In genomic region chr14:19974978-19975493, GRCm38 (mm10) we compare ENCODE assay signal across 8 mouse cellular contexts. TPM values are rescaled to one million over a fixed set of nuclear protein-coding genes. Genes with fewer than 3 reads are reported as not detected.
DNase-seq lines count a peak whose midpoint lies in the region; ATAC-seq and TF ChIP-seq lines count a peak whose summit lies in the region.

No protein-coding gene starts in this region.

- H3K4me2 ChIP-seq in kidney, embryonic 14.5 days (replicated peaks; ENCODE audit: low read depth, low read length) = peak overlapping the region; percentile 45
- peak overlapping the region; percentile 54 for H3K4me2 ChIP-seq in forebrain, embryonic 12.5 days
- peak overlapping the region; percentile 30 for H3K4me2 ChIP-seq in intestine, postnatal 0 days (replicated peaks; ENCODE audit: low read depth)
- H3K4me2 ChIP-seq in midbrain, postnatal 0 days (ENCODE audit: low read depth, low read length, poor library complexity, severe bottlenecking) = peak overlapping the region; percentile 57

- no peak overlapping the region for H3K27ac ChIP-seq in kidney, embryonic 14.5 days (ENCODE audit: low read depth, low read length)
- peak overlapping the region; percentile 87 for H3K27ac ChIP-seq in forebrain, embryonic 12.5 days
- H3K27ac ChIP-seq in intestine, postnatal 0 days (ENCODE audit: low read depth, low read length) = no peak overlapping the region
- peak overlapping the region; percentile 62 for H3K27ac ChIP-seq in midbrain, postnatal 0 days (ENCODE audit: low read depth, low read length)

- peak overlapping the region; percentile 35; the same call in 1 of the 2 replicates for H3K9ac ChIP-seq in kidney, embryonic 14.5 days (ENCODE audit: low read depth, low read length)
- H3K9ac ChIP-seq in forebrain, embryonic 12.5 days = peak overlapping the region; percentile 50
- peak overlapping the region; percentile 11; the same call in 1 of the 2 replicates for H3K9ac ChIP-seq in intestine, postnatal 0 days (ENCODE audit: low read depth, low read length)
- H3K9ac ChIP-seq in midbrain, postnatal 0 days (replicated peaks; ENCODE audit: low read length, poor library complexity, severe bottlenecking) = peak overlapping the region; percentile 56

- peak overlapping the region; percentile 21; the same call in 1 of the 2 replicates for H3K4me3 ChIP-seq in kidney, embryonic 14.5 days (ENCODE audit: low read length)
- H3K4me3 ChIP-seq in forebrain, embryonic 12.5 days (replicated peaks) = peak overlapping the region; percentile 41
- peak overlapping the region; percentile 7; the same call in 1 of the 2 replicates for H3K4me3 ChIP-seq in intestine, postnatal 0 days (ENCODE audit: low read depth, low read length)
- H3K4me3 ChIP-seq in midbrain, postnatal 0 days (ENCODE audit: low read depth, low read length) = peak overlapping the region; percentile 58

- WGBS in kidney, embryonic 14.5 days = 37% methylated on average over 11 of the region's 11 CpGs
- 20% methylated on average over 11 of the region's 11 CpGs for WGBS in forebrain, embryonic 12.5 days
- 56% methylated on average over 11 of the region's 11 CpGs for WGBS in intestine, postnatal 0 days
- WGBS in midbrain, postnatal 0 days = 7% methylated on average over 11 of the region's 11 CpGs

- H3K9me3 ChIP-seq in kidney, embryonic 14.5 days (ENCODE audit: control insufficient read depth, low read length) = no peaks in the 10 kb centered on the region
- H3K9me3 ChIP-seq in forebrain, embryonic 12.5 days = no peaks in the 10 kb centered on the region
- no peaks in the 10 kb centered on the region for H3K9me3 ChIP-seq in intestine, postnatal 0 days (ENCODE audit: control insufficient read depth)
- no peaks in the 10 kb centered on the region for H3K9me3 ChIP-seq in midbrain, postnatal 0 days (ENCODE audit: low read length)

- no peak for DNase-seq in kidney, adult 9 months
- DNase-seq in Muller cell, postnatal 12 days (ENCODE audit: inconsistent ontology term) = peak; percentile 16
- peak; percentile 76 for DNase-seq in midbrain, postnatal 0 days (ENCODE audit: low spot score)
- no peak for DNase-seq in ovary, postnatal 36 days (ENCODE audit: low spot score)
- DNase-seq in ovary, postnatal 14 days (ENCODE audit: low spot score) = no peak

- no peaks in the 10 kb centered on the region for H3K27me3 ChIP-seq in kidney, embryonic 14.5 days (ENCODE audit: control insufficient read depth, insufficient read depth, low read length)
- H3K27me3 ChIP-seq in forebrain, embryonic 12.5 days = no peaks in the 10 kb centered on the region
- no peaks in the 10 kb centered on the region for H3K27me3 ChIP-seq in intestine, postnatal 0 days (replicated peaks; ENCODE audit: control insufficient read depth, insufficient read depth, low read length)
- no peaks in the 10 kb centered on the region for H3K27me3 ChIP-seq in midbrain, postnatal 0 days (ENCODE audit: insufficient read depth, low read length)

- peaks cover 20% of the 10 kb centered on the region for H3K4me1 ChIP-seq in kidney, embryonic 14.5 days (ENCODE audit: control insufficient read depth, insufficient read depth, low read length)
- peaks cover 56% of the 10 kb centered on the region for H3K4me1 ChIP-seq in forebrain, embryonic 12.5 days
- H3K4me1 ChIP-seq in intestine, postnatal 0 days (replicated peaks; ENCODE audit: control insufficient read depth, insufficient read depth, low read length) = no peaks in the 10 kb centered on the region; the same call in 1 of the 2 replicates
- H3K4me1 ChIP-seq in midbrain, postnatal 0 days (ENCODE audit: insufficient read depth, low read length) = peaks cover 24% of the 10 kb centered on the region; the same call in 1 of the 2 replicates

- ATAC-seq in kidney, embryonic 14.5 days (ENCODE audit: low FRiP score, low TSS enrichment) = no peak
- peak; percentile 33; the same call in 1 of the 2 replicates for ATAC-seq in forebrain, embryonic 12.5 days (ENCODE audit: low FRiP score)
- no peak for ATAC-seq in intestine, postnatal 0 days
- no peak for ATAC-seq in midbrain, postnatal 0 days (ENCODE audit: low FRiP score)

- no peak for TF ChIP-seq CTCF in intestine, postnatal 0 days (IDR thresholded peaks at IDR 0.05; ENCODE audit: low read depth)
- TF ChIP-seq CTCF in midbrain, postnatal 0 days (IDR thresholded peaks at IDR 0.05) = no peak

- no peaks in the 10 kb centered on the region for H3K36me3 ChIP-seq in kidney, embryonic 14.5 days (ENCODE audit: control insufficient read depth, insufficient read depth, low read length)
- no peaks in the 10 kb centered on the region; the same call in 1 of the 2 replicates for H3K36me3 ChIP-seq in forebrain, embryonic 12.5 days (replicated peaks)
- H3K36me3 ChIP-seq in intestine, postnatal 0 days (ENCODE audit: control insufficient read depth, insufficient read depth) = no peaks in the 10 kb centered on the region
- H3K36me3 ChIP-seq in midbrain, postnatal 0 days (ENCODE audit: insufficient read depth, low read length) = no peaks in the 10 kb centered on the region

RNA-seq across cellular contexts. Expression of gene Gng2, which starts 2.4 kb away (rescaled TPM):
- polyA plus RNA-seq in kidney, embryonic 14.5 days (2014; fragmentation: Nextera tagmentation; extraction: Ambion mirVana) = 51.5 and 52.9 TPM in 2 replicates
- 187 and 202 TPM in 2 replicates for polyA plus RNA-seq in forebrain, embryonic 12.5 days (2016; fragmentation: Nextera tagmentation; extraction: Ambion mirVana)
- 22.2 and 22.6 TPM in 2 replicates for polyA plus RNA-seq in intestine, postnatal 0 days (2015; fragmentation: Nextera tagmentation; extraction: Ambion mirVana)
- total RNA-seq in midbrain, postnatal 0 days (2014; rRNA removed) = 419 and 439 TPM in 2 replicates
- 344 and 374 TPM in 2 replicates for polyA plus RNA-seq in midbrain, postnatal 0 days (2015; fragmentation: Nextera tagmentation; extraction: Ambion mirVana)

Comparison
In these comparisons a context has a peak if more than half of its experiments do, and no peak if none do; other contexts are left out.
1. H3K27ac ChIP-seq: peak in forebrain, embryonic 12.5 days (single experiment) and midbrain, postnatal 0 days (single experiment); none in kidney, embryonic 14.5 days (single experiment) and intestine, postnatal 0 days (single experiment).
2. H3K4me3 ChIP-seq: peak in every context shown above with its lines; median percentile 58 in midbrain, postnatal 0 days; 41 in forebrain, embryonic 12.5 days; 21 in kidney, embryonic 14.5 days; 7 in intestine, postnatal 0 days.
3. DNase-seq: peak in Muller cell, postnatal 12 days (single experiment) and midbrain, postnatal 0 days (single experiment); none in kidney, adult 9 months (single experiment), ovary, postnatal 36 days (single experiment) and ovary, postnatal 14 days (single experiment).
4. Peak in every context shown above with its lines, with median percentiles within 50 percentile points of each other: H3K4me2 ChIP-seq and H3K9ac ChIP-seq.